Mouse (Mus musculus) hindbrain, postnatal 0 days (tissue): ENCODE data around the gene Bbs12. TPM values are rescaled to one million over a fixed set of nuclear protein-coding genes. Genes with fewer than 3 reads are reported as not detected.

Source experiments
- ATAC-seq: fragments of 200-750 bp; cut with Nextera tagmentation; 2 replicates; pipeline ENCODE4 v1.8.0; 2017; ENCODE audit warnings: mild to moderate bottlenecking, moderate TSS enrichment, moderate library complexity
- DNase-seq: peaks from one replicate; pipeline ENCODE4 v3.0.0-alpha.2; 2015; ENCODE audit warnings: low spot score
- H3K27ac ChIP-seq: fragments of 300-500 bp; sonication (generic); 2 replicates; pipeline ENCODE4 v1.5.1; 2014; ENCODE audit warnings: mild to moderate bottlenecking
- H3K27me3 ChIP-seq: fragments of 300-500 bp; sonication (generic); 2 replicates; pipeline ENCODE4 v1.6.1; 2014; ENCODE audit warnings: low read length, mixed read lengths; ENCODE audit not compliant: insufficient read depth
- H3K36me3 ChIP-seq: fragments of 300-500 bp; sonication (generic); 2 replicates; pipeline ENCODE4 v1.6.1; 2014; ENCODE audit warnings: low read length, mixed read lengths; ENCODE audit not compliant: insufficient read depth
- H3K4me1 ChIP-seq: fragments of 300-500 bp; sonication (generic); 2 replicates; pipeline ENCODE4 v1.6.1; 2014; ENCODE audit warnings: antibody characterized with exemption, low read length, mixed read lengths; ENCODE audit not compliant: insufficient read depth
- H3K4me2 ChIP-seq: fragments of 300-500 bp; sonication (generic); 2 replicates; pipeline ENCODE4 v1.6.1; 2014; ENCODE audit warnings: low read depth, mild to moderate bottlenecking, low read length, moderate library complexity, mixed read lengths
- H3K4me3 ChIP-seq: fragments of 300-500 bp; sonication (generic); 2 replicates; pipeline ENCODE4 v1.5.1; 2014; ENCODE audit warnings: low read length
- H3K9ac ChIP-seq: fragments of 300-500 bp; sonication (generic); replicated peaks from 2 replicates; pipeline ENCODE4 v1.6.1; 2014; ENCODE audit warnings: mild to moderate bottlenecking, low read length, moderate library complexity, mixed read lengths
- H3K9me3 ChIP-seq: fragments of 300-500 bp; sonication (generic); 2 replicates; pipeline ENCODE4 v1.6.1; 2016; ENCODE audit warnings: low read length, mixed read lengths
- CTCF ChIP-seq: IDR thresholded peaks from 2 replicates; pipeline ENCODE4 v1.5.1; 2016; ENCODE audit warnings: antibody characterized with exemption, control low read depth, low read depth
- WGBS: fragments of 180-500 bp; shearing (Covaris S2); extraction: QIAGEN DNeasy Blood & Tissue Kit; methylation state at CpG from one replicate; pipeline ENCODE4 v1.1.7; 2014; 5-methylcytosine and 5-hydroxymethylcytosine counted together
- polyA plus RNA-seq: library from polyadenylated mRNA; unstranded; fragments of >200 nt; fragmentation: Nextera tagmentation; extraction: Ambion mirVana; gene quantifications from 2 replicates; pipeline ENCODE4 v1.2.1, GENCODE M21; 2015
- total RNA-seq: library from RNA; depleted of rRNA; stranded (reverse); fragments of >200 nt; gene quantifications from 2 replicates; pipeline ENCODE4 v1.2.3, GENCODE M21; 2014

The Bbs12 gene
- total and polyA plus RNA-seq, 2 experiments from 2014 or later: 3.9 to 4.1 TPM

GRCm38 (mm10) chr3:37325317-37326112 is 13.2 kb downstream of the Bbs12 start:
- Histone ChIP-seq H3K9me3 (no peaks in the 10 kb centered on the region), H3K4me2 (no peak overlapping the region), H3K36me3 (no peaks in the 10 kb centered on the region), H3K4me1 (no peaks in the 10 kb centered on the region), H3K4me3 (no peak overlapping the region), H3K27ac (no peak overlapping the region), H3K9ac (no peak overlapping the region), H3K27me3 (no peaks in the 10 kb centered on the region)
- ATAC-seq: no peak
- 91% methylated on average over 5 of the region's 5 CpGs for WGBS
- TF ChIP-seq CTCF: no peak
- no peak for DNase-seq

GRCm38 (mm10) chr3:37326627-37327026 is 14.3 kb downstream of the Bbs12 start:
- no peaks in the 10 kb centered on the region for H3K36me3 ChIP-seq
- ATAC-seq (no peak), DNase-seq (no peak)
- no peak overlapping the region for H3K4me2 ChIP-seq
- no peaks in the 10 kb centered on the region for H3K9me3 ChIP-seq
- no peaks in the 10 kb centered on the region for H3K27me3 ChIP-seq
- no peak overlapping the region for H3K4me3 ChIP-seq
- no peak overlapping the region for H3K27ac ChIP-seq
- TF ChIP-seq CTCF: no peak
- no peak overlapping the region for H3K9ac ChIP-seq
- WGBS: 86% methylated on average over 3 of the region's 3 CpGs
- no peaks in the 10 kb centered on the region for H3K4me1 ChIP-seq

- no peaks in the 10 kb centered on the region for H3K36me3 ChIP-seq
- 76% methylated on average over 2 of the region's 2 CpGs for WGBS
- H3K4me2 ChIP-seq: no peak overlapping the region
- H3K27me3 ChIP-seq: no peaks in the 10 kb centered on the region
- H3K27ac ChIP-seq: no peak overlapping the region
- no peak overlapping the region for H3K4me3 ChIP-seq
- H3K9ac ChIP-seq: no peak overlapping the region
- DNase-seq (no peak), ATAC-seq (no peak)
- H3K9me3 ChIP-seq: no peaks in the 10 kb centered on the region
- H3K4me1 ChIP-seq: no peaks in the 10 kb centered on the region
- TF ChIP-seq CTCF: no peak
These were observed 16.1 kb downstream of the Bbs12 start for GRCm38 (mm10) chr3:37328489-37328888.

GRCm38 (mm10) chr3:37329963-37330362 is 17.6 kb downstream of the Bbs12 start:
- Histone ChIP-seq H3K9me3 (no peaks in the 10 kb centered on the region), H3K4me2 (no peak overlapping the region), H3K4me1 (no peaks in the 10 kb centered on the region), H3K27me3 (no peaks in the 10 kb centered on the region), H3K27ac (no peak overlapping the region), H3K9ac (no peak overlapping the region), H3K36me3 (no peaks in the 10 kb centered on the region), H3K4me3 (no peak overlapping the region)
- TF ChIP-seq CTCF: no peak
- no peak for ATAC-seq
- DNase-seq: no peak
- 93% methylated on average over 1 of the region's 1 CpGs for whole genome bisulfite sequencing

- no peaks in the 10 kb centered on the region for H3K4me1 ChIP-seq
- ATAC-seq: no peak
These were observed 19.7 kb downstream of the Bbs12 start for GRCm38 (mm10) chr3:37331999-37332449.

GRCm38 (mm10) chr3:37334053-37334452 is 21.7 kb downstream of the Bbs12 start:
- no peak for DNase-seq
- no peaks in the 10 kb centered on the region for H3K36me3 ChIP-seq
- H3K27me3 ChIP-seq: no peaks in the 10 kb centered on the region
- H3K9me3 ChIP-seq: no peaks in the 10 kb centered on the region
- H3K27ac ChIP-seq: no peak overlapping the region
- no peak overlapping the region for H3K9ac ChIP-seq
- no peak overlapping the region for H3K4me2 ChIP-seq
- ATAC-seq: no peak
- H3K4me3 ChIP-seq: no peak overlapping the region
- no peak for TF ChIP-seq CTCF
- H3K4me1 ChIP-seq: no peaks in the 10 kb centered on the region
- WGBS: 91% methylated on average over 4 of the region's 4 CpGs

More at GRCm38 (mm10) chr3:37331999-37332449, 19.7 kb downstream of the Bbs12 start:
- DNase-seq: no peak
- H3K9ac ChIP-seq: no peak overlapping the region
- H3K4me3 ChIP-seq: no peak overlapping the region
- WGBS: 77% methylated on average over 6 of the region's 6 CpGs
- no peak overlapping the region for H3K27ac ChIP-seq
- H3K4me2 ChIP-seq: no peak overlapping the region
- H3K9me3 ChIP-seq: no peaks in the 10 kb centered on the region
- no peaks in the 10 kb centered on the region for H3K27me3 ChIP-seq
- no peak for TF ChIP-seq CTCF
- no peaks in the 10 kb centered on the region for H3K36me3 ChIP-seq

GRCm38 (mm10) chr3:37341110-37341509 is 28.8 kb downstream of the Bbs12 start:
- no peak for ATAC-seq
- WGBS: 66% methylated on average over 5 of the region's 5 CpGs
- peak; percentile 35 for DNase-seq

More at GRCm38 (mm10) chr3:37341110-37341509, 28.8 kb downstream of the Bbs12 start:
- peak; percentile 46 for TF ChIP-seq CTCF
- no peak overlapping the region for H3K27ac ChIP-seq
- no peaks in the 10 kb centered on the region for H3K36me3 ChIP-seq
- H3K27me3 ChIP-seq: no peaks in the 10 kb centered on the region
- no peaks in the 10 kb centered on the region for H3K9me3 ChIP-seq
- H3K9ac ChIP-seq: no peak overlapping the region
- no peaks in the 10 kb centered on the region for H3K4me1 ChIP-seq
- H3K4me2 ChIP-seq: no peak overlapping the region
- no peak overlapping the region for H3K4me3 ChIP-seq
